Mouse (Mus musculus) liver, embryonic 13.5 days (tissue): ENCODE results near the gene Lrrc20. TPM values are rescaled to one million over a fixed set of nuclear protein-coding genes. Genes with fewer than 3 reads are reported as not detected.
"Not testable (repeated sequence)": the region's sequence is repeated elsewhere in the genome, so short reads cannot be mapped to it uniquely, and the experiment has no call there.

Experiments
- ATAC-seq: fragments of 200-750 bp; cut with Nextera tagmentation; 2 replicates; pipeline ENCODE4 v1.8.0; 2017; ENCODE audit warnings: low read depth, mild to moderate bottlenecking, moderate number of reproducible peaks, moderate library complexity
- DNase-seq: peaks from one replicate; pipeline ENCODE4 v3.0.0; 2022
- H3K27ac ChIP-seq: fragments of 300-500 bp; sonication (generic); 2 replicates; pipeline ENCODE4 v1.5.1; 2015; ENCODE audit warnings: moderate library complexity, mild to moderate bottlenecking, inconsistent platforms
- H3K27me3 ChIP-seq: fragments of 300-500 bp; sonication (generic); 2 replicates; pipeline ENCODE4 v1.6.1; 2015; ENCODE audit warnings: mild to moderate bottlenecking, inconsistent platforms
- H3K36me3 ChIP-seq: fragments of 300-500 bp; sonication (generic); 2 replicates; pipeline ENCODE4 v1.6.1; 2015; ENCODE audit warnings: mild to moderate bottlenecking, inconsistent platforms
- H3K4me1 ChIP-seq: fragments of 300-500 bp; sonication (generic); replicated peaks from 2 replicates; pipeline ENCODE4 v1.6.1; 2015; ENCODE audit warnings: inconsistent platforms
- H3K4me2 ChIP-seq: fragments of 300-500 bp; sonication (generic); 2 replicates; pipeline ENCODE4 v1.6.1; 2015; ENCODE audit warnings: inconsistent platforms, mild to moderate bottlenecking, moderate library complexity
- H3K4me3 ChIP-seq: fragments of 300-500 bp; sonication (generic); replicated peaks from 2 replicates; pipeline ENCODE4 v1.5.1; 2015; ENCODE audit warnings: mild to moderate bottlenecking, inconsistent platforms
- H3K9ac ChIP-seq: fragments of 300-500 bp; sonication (generic); 2 replicates; pipeline ENCODE4 v1.6.1; 2015; ENCODE audit warnings: mild to moderate bottlenecking, inconsistent platforms
- H3K9me3 ChIP-seq: fragments of 300-500 bp; sonication (generic); replicated peaks from 2 replicates; pipeline ENCODE4 v1.6.1; 2016; ENCODE audit warnings: inconsistent platforms
- WGBS: fragments of 180-500 bp; shearing (Covaris S2); methylation state at CpG from one replicate; pipeline ENCODE4 v1.1.7; 2015; ENCODE audit not compliant: insufficient replicate concordance; 5-methylcytosine and 5-hydroxymethylcytosine counted together
- polyA plus RNA-seq: library from polyadenylated mRNA; unstranded; fragments of >200 nt; fragmentation: Nextera tagmentation; extraction: Ambion mirVana; gene quantifications from 2 replicates; pipeline ENCODE4 v1.2.1, GENCODE M21; 2015

Lrrc20 gene
- polyA plus RNA-seq, 1 experiment from 2014 or later = 7.8 TPM

- H3K27me3 ChIP-seq = peaks cover 13% of the 10 kb centered on the region; the same call in 1 of the 2 replicates
- no peaks in the 10 kb centered on the region for H3K36me3 ChIP-seq
- ATAC-seq (no peak), DNase-seq (no peak)
- 66% methylated on average over 7 of the region's 7 CpGs for WGBS
- no peak overlapping the region for H3K9ac ChIP-seq
- no peak overlapping the region for H3K4me3 ChIP-seq
- no peak overlapping the region for H3K27ac ChIP-seq
- H3K9me3 ChIP-seq = no peaks in the 10 kb centered on the region
- H3K4me1 ChIP-seq = no peaks in the 10 kb centered on the region
- no peak overlapping the region for H3K4me2 ChIP-seq
Measured at GRCm38 (mm10) chr10:61587241-61587849, 111.7 kb downstream of the Lrrc20 start.

GRCm38 (mm10) chr10:61597991-61598390 is 122.4 kb downstream of the Lrrc20 start:
- no peak for ATAC-seq

GRCm38 (mm10) chr10:61599556-61600114 is 124.0 kb downstream of the Lrrc20 start:
- DNase-seq (no peak), ATAC-seq (no peak)
- Histone ChIP-seq H3K36me3 (no peaks in the 10 kb centered on the region), H3K27me3 (peaks cover 52% of the 10 kb centered on the region), H3K4me3 (no peak overlapping the region), H3K9ac (no peak overlapping the region), H3K4me1 (peaks cover 10% of the 10 kb centered on the region; the same call in 1 of the 2 replicates), H3K4me2 (no peak overlapping the region), H3K9me3 (no peaks in the 10 kb centered on the region), H3K27ac (no peak overlapping the region)
- WGBS = 65% methylated on average over 9 of the region's 9 CpGs

More at GRCm38 (mm10) chr10:61597991-61598390, 122.4 kb downstream of the Lrrc20 start:
- no peak for DNase-seq
- Histone ChIP-seq H3K9ac (no peak overlapping the region), H3K27me3 (peaks cover 55% of the 10 kb centered on the region), H3K4me1 (peaks cover 10% of the 10 kb centered on the region; the same call in 1 of the 2 replicates), H3K4me3 (no peak overlapping the region), H3K9me3 (no peaks in the 10 kb centered on the region), H3K27ac (no peak overlapping the region), H3K4me2 (no peak overlapping the region), H3K36me3 (no peaks in the 10 kb centered on the region)
- 64% methylated on average over 7 of the region's 7 CpGs for WGBS

DNA sequence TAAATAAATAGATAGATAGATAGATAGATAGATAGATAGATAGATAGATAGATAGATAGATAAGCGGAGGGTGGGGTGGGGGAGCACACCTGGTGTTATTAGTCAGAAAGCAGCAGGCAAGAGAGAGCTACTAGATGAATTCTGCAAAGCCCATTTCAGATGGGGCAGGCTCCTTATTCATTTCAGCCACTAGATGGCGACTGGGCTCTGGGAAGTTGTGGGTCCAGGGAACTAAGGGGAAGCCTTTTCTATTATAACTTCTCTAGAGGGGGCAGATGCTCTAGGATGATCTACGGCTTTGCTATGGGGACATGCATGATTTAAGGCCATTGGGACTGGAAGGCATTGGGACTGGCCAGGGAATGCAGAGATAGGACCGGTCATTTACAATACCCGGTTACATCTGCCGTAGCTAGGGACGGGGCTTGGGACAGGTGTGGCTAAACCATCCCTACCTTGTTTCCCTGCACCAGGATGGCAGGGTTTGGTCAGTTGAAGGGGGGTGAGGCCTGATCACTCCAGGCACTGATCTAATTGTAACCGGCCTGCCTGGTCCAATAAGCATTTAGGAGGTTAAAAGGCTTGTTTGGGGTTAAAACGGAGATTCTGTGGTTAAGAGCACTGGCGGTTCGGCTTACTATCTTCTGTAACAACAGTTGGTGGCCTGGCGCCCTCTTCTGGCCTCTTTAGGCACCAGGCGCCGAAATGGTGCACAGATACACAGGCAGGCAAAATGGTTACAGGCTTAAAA is 126.9 kb downstream of the Lrrc20 start:
- DNase-seq (peak; percentile 54), ATAC-seq (peak; percentile 67)
- H3K27me3 ChIP-seq = peaks cover 27% of the 10 kb centered on the region
- peak overlapping the region; percentile 35 for H3K4me3 ChIP-seq
- H3K4me2 ChIP-seq = peak overlapping the region; percentile 58
- no peaks in the 10 kb centered on the region for H3K36me3 ChIP-seq
- H3K4me1 ChIP-seq = peaks cover 6% of the 10 kb centered on the region; the same call in 1 of the 2 replicates
- H3K27ac ChIP-seq = no peak overlapping the region
- H3K9ac ChIP-seq = no peak overlapping the region
- 6% methylated on average over 14 of the region's 14 CpGs for WGBS
- H3K9me3 ChIP-seq = no peaks in the 10 kb centered on the region

DNA sequence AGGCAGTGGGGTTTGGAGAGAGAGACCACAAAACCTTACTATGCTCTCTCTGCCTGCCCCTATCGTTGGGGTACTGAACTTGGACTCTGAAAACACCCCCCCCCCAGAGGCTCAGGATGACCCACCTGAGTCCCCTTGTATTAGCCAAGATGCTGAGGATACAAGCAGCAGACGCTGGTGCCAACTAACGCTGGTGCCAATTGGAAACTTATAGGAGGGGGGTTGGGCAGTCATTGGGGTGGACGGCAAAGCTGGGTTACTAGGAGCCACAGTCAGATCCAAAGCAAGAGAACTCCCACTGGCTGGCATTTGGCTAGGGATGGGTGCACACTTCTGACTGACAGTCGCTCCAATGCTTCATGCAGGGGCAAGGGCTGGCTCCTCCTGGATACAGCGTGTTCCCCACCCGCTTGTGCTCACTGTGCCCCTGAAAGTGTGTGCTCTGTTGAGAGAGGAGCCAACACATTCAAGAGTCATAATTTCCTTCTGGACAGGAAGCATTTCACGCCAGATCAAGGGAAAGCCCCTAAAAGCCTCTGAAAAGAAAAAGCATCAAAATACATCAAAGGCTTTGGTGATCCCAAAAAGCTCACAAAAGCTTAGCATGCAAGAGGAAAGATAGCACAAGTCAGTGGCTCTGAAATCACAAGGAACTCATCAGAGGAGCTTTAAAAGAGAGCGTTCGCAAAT is 128.9 kb downstream of the Lrrc20 start:
- 57% methylated on average over 10 of the region's 10 CpGs for WGBS
- peaks cover 20% of the 10 kb centered on the region for H3K27me3 ChIP-seq
- no peaks in the 10 kb centered on the region for H3K9me3 ChIP-seq
- H3K36me3 ChIP-seq = no peaks in the 10 kb centered on the region
- H3K4me2 ChIP-seq = no peak overlapping the region
- DNase-seq (no peak), ATAC-seq (no peak)
- H3K27ac ChIP-seq = no peak overlapping the region
- H3K4me1 ChIP-seq = peaks cover 6% of the 10 kb centered on the region; the same call in 1 of the 2 replicates
- no peak overlapping the region for H3K9ac ChIP-seq
- no peak overlapping the region for H3K4me3 ChIP-seq

DNA sequence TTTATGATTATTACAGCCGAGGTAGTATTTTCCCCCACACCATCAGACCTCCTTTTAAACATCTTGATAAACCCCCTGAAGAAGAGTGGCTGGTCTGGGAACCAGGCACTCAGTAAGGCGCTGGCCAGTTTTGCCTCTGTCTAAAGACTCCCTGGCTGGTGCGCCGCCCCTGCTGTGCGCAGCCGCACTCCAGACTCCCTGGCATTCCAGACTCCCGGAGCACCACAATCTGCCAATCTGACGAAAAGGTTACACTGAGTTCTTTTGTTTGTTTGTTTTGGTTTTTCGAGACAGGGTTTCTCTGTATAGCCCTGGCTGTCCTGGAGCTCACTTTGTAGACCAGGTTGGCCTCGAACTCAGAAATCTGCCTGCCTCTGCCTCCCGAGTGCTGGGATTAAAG is 129.8 kb downstream of the Lrrc20 start:
- H3K9me3 ChIP-seq, H3K36me3 ChIP-seq, H3K9ac ChIP-seq, ATAC-seq, H3K27ac ChIP-seq, H3K4me1 ChIP-seq, H3K4me3 ChIP-seq, DNase-seq, H3K4me2 ChIP-seq: not testable (repeated sequence)
- H3K27me3 ChIP-seq = peaks cover 20% of the 10 kb centered on the region
- WGBS = 55% methylated on average over 11 of the region's 11 CpGs

DNA sequence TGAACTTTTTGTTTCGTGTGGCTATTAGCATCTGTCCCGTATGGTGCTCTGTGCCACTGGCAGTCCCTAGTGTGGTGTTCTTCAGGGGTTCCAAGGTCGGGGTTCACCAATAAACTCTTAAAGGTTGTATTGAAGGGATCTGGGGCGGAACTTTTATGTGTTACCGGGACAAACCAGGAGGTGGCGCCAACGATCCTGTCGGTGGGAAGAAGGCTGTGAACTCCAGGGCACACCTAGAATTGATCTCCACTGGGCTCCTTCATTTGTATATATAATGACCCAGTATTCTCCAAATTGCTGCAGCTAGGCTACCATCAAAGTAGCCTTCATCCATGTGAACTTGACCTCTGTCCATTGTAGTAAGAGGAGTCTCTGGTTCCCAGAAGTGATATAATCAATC is 130.2 kb downstream of the Lrrc20 start:
- no peak for ATAC-seq
- H3K4me1 ChIP-seq = peaks cover 6% of the 10 kb centered on the region; the same call in 1 of the 2 replicates
- no peaks in the 10 kb centered on the region for H3K36me3 ChIP-seq
- H3K4me2 ChIP-seq = no peak overlapping the region
- H3K27me3 ChIP-seq = peaks cover 20% of the 10 kb centered on the region
- H3K4me3 ChIP-seq = no peak overlapping the region
- no peaks in the 10 kb centered on the region for H3K9me3 ChIP-seq
- no peak overlapping the region for H3K27ac ChIP-seq
- peak; percentile 53 for DNase-seq
- H3K9ac ChIP-seq = no peak overlapping the region
- 6% methylated on average over 8 of the region's 8 CpGs for WGBS

DNA sequence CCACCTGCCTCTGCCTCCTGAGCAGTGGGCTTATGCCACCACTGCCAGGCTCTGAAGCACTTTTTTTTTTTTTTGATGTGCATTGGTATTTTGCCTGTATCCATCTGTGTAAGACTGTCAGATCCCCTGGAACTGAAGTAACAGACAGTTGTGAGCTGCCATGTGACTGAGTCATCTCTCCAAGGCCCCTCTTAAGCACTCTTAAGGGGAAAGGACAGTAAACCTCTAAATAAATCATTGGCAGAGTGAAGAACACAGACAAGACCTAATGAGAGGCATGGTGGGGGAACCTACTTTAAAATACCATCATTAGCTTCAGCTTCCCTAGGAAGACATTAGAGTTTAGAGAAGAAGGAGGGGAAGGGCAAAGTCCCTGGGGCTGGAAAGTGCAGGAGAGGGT is 132.6 kb downstream of the Lrrc20 start:
- no peak for DNase-seq
- ATAC-seq = no peak
- Histone ChIP-seq H3K36me3 (no peaks in the 10 kb centered on the region), H3K4me1 (no peaks in the 10 kb centered on the region), H3K27me3 (peaks cover 18% of the 10 kb centered on the region), H3K27ac (no peak overlapping the region), H3K4me3 (no peak overlapping the region), H3K9ac (no peak overlapping the region), H3K4me2 (no peak overlapping the region), H3K9me3 (no peaks in the 10 kb centered on the region)

DNA sequence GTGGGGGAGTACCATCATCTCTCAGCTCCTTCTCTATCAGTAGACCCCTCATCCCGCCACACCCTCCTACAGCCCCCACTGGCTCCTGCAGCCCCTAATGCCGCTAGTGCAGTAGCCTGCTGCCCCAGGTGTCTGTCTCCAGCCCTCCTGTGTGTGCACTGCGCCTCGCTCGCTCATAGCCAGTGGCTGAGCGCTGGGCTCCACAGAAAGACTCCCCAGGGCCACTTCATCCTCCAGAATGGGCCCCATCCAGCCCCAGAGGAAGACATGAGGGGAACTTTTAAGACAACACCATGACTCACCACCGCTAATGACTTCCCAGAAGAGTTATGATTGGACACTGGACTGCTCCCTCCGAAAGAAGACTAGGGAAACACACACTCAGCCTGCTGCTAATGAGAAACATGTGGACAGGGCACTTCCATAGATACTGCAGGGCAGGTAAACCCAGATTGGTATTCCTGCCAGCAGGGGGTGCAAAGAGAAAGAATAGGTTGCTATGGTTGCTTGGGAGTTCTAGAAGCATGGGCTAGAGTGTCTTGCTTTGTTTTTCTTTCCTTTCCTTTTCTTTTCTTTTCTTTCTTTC is 135.1 kb downstream of the Lrrc20 start:
- Histone ChIP-seq H3K27ac (no peak overlapping the region), H3K9me3 (no peaks in the 10 kb centered on the region), H3K27me3 (peaks cover 6% of the 10 kb centered on the region; the same call in 1 of the 2 replicates), H3K4me1 (no peaks in the 10 kb centered on the region), H3K9ac (no peak overlapping the region), H3K4me3 (no peak overlapping the region), H3K36me3 (no peaks in the 10 kb centered on the region), H3K4me2 (no peak overlapping the region)
- no peak for ATAC-seq
- WGBS = 49% methylated on average over 8 of the region's 8 CpGs
- DNase-seq = no peak

GRCm38 (mm10) chr10:61614311-61614710 is 138.7 kb downstream of the Lrrc20 start:
- Histone ChIP-seq H3K27ac (no peak overlapping the region), H3K9me3 (no peaks in the 10 kb centered on the region)
- ATAC-seq = no peak

GRCm38 (mm10) chr10:61618528-61618927 is 142.9 kb downstream of the Lrrc20 start:
- Histone ChIP-seq H3K4me3 (no peak overlapping the region), H3K27me3 (no peaks in the 10 kb centered on the region), H3K4me2 (no peak overlapping the region), H3K9ac (no peak overlapping the region), H3K9me3 (no peaks in the 10 kb centered on the region), H3K36me3 (no peaks in the 10 kb centered on the region), H3K4me1 (no peaks in the 10 kb centered on the region), H3K27ac (no peak overlapping the region)
- WGBS = 58% methylated on average over 2 of the region's 2 CpGs
- ATAC-seq (no peak), DNase-seq (no peak)

More at GRCm38 (mm10) chr10:61614311-61614710, 138.7 kb downstream of the Lrrc20 start:
- Histone ChIP-seq H3K4me2 (no peak overlapping the region), H3K36me3 (no peaks in the 10 kb centered on the region), H3K4me3 (no peak overlapping the region), H3K27me3 (no peaks in the 10 kb centered on the region), H3K4me1 (no peaks in the 10 kb centered on the region), H3K9ac (no peak overlapping the region)
- DNase-seq = no peak
- WGBS = 81% methylated on average over 7 of the region's 7 CpGs
